Mouse (Mus musculus): ENCODE measurements around the gene Entpd8. TPM values are rescaled to one million over a fixed set of nuclear protein-coding genes. Genes with fewer than 3 reads are reported as not detected.

Gene Entpd8
- polyA plus RNA-seq, 1 experiment, result 0.03 TPM

Other genes starting within 250 kb of the Entpd8 start
- gene Ehmt1, start 160.7 kb upstream of the Entpd8 start, polyA plus RNA-seq (2012; rRNA removed), result 47.7 and 52.6 TPM in 2 replicates
- gene Arrdc1, start 145.1 kb upstream of the Entpd8 start, polyA plus RNA-seq (2012; rRNA removed), result 89.6 and 140 TPM in 2 replicates
- gene Zmynd19, start 130.5 kb upstream of the Entpd8 start, polyA plus RNA-seq (2012; rRNA removed), result 9.4 and 11.7 TPM in 2 replicates
- gene Dph7, start 117.9 kb upstream of the Entpd8 start, polyA plus RNA-seq (2012; rRNA removed), result 20.3 and 22.1 TPM in 2 replicates
- 61.3 and 66.0 TPM in 2 replicates for gene Mrpl41, start 105.2 kb upstream of the Entpd8 start, polyA plus RNA-seq (2012; rRNA removed)
- 17.2 and 24.1 TPM in 2 replicates for gene Pnpla7, start 104.3 kb upstream of the Entpd8 start, polyA plus RNA-seq (2012; rRNA removed)
- gene Nsmf, start 25.9 kb upstream of the Entpd8 start, polyA plus RNA-seq (2012; rRNA removed), result 87.4 and 114 TPM in 2 replicates
- 0.13 and 0.18 TPM in 2 replicates for gene Noxa1, start 14.8 kb downstream of the Entpd8 start, polyA plus RNA-seq (2012; rRNA removed)
- 50.1 and 60.0 TPM in 2 replicates for gene Nrarp, start 100.5 kb downstream of the Entpd8 start, polyA plus RNA-seq (2012; rRNA removed)
- gene Tor4a, start 116.6 kb downstream of the Entpd8 start, polyA plus RNA-seq (2012; rRNA removed), result 22.6 and 25.3 TPM in 2 replicates
- gene Nelfb, start 131.2 kb downstream of the Entpd8 start, polyA plus RNA-seq (2012; rRNA removed), result 55.4 and 60.6 TPM in 2 replicates
- not detected in 2 replicates for gene Stpg3, start 134.3 kb downstream of the Entpd8 start, polyA plus RNA-seq (2012; rRNA removed)
- 0.08 and 0.10 TPM in 2 replicates for gene Fam166a, start 138.4 kb downstream of the Entpd8 start, polyA plus RNA-seq (2012; rRNA removed)
- gene Tubb4b, start 144.4 kb downstream of the Entpd8 start, polyA plus RNA-seq (2012; rRNA removed), result 510 and 610 TPM in 2 replicates
- 0.03 TPM in 1 of 2 replicates, not detected in the other for gene Slc34a3, start 154.1 kb downstream of the Entpd8 start, polyA plus RNA-seq (2012; rRNA removed)
- 0.13 and 0.19 TPM in 2 replicates for gene Rnf224, start 156.5 kb downstream of the Entpd8 start, polyA plus RNA-seq (2012; rRNA removed)
- 12.9 and 14.1 TPM in 2 replicates for gene Rnf208, start 162.0 kb downstream of the Entpd8 start, polyA plus RNA-seq (2012; rRNA removed)
- 2.0 and 2.5 TPM in 2 replicates for gene Cysrt1, start 162.1 kb downstream of the Entpd8 start, polyA plus RNA-seq (2012; rRNA removed)
- 21.0 and 23.8 TPM in 2 replicates for gene AL732309.1, start 166.6 kb downstream of the Entpd8 start, polyA plus RNA-seq (2012; rRNA removed)
- gene Tmem203, start 175.1 kb downstream of the Entpd8 start, polyA plus RNA-seq (2012; rRNA removed), result 30.7 and 34.2 TPM in 2 replicates
- 8.0 and 13.6 TPM in 2 replicates for gene Tprn, start 182.3 kb downstream of the Entpd8 start, polyA plus RNA-seq (2012; rRNA removed)
- gene Ssna1, start 192.1 kb downstream of the Entpd8 start, polyA plus RNA-seq (2012; rRNA removed), result 58.8 and 84.8 TPM in 2 replicates
- gene Anapc2, start 192.2 kb downstream of the Entpd8 start, polyA plus RNA-seq (2012; rRNA removed), result 84.5 and 88.3 TPM in 2 replicates
- not detected in 2 replicates for gene Tmem210, start 207.8 kb downstream of the Entpd8 start, polyA plus RNA-seq (2012; rRNA removed)
- 7.0 and 8.2 TPM in 2 replicates for gene Lrrc26, start 209.6 kb downstream of the Entpd8 start, polyA plus RNA-seq (2012; rRNA removed)
- gene Grin1, start 238.9 kb downstream of the Entpd8 start, polyA plus RNA-seq (2012; rRNA removed), result 1.1 TPM in 2 replicates

All from urinary bladder, adult 2 months (tissue).